Mouse (Mus musculus) Muller cell, postnatal 12 days (primary cell): Measurements from ENCODE around the gene Rplp1.

ENCODE experiments used
- DNase-seq: peaks from one replicate; pipeline ENCODE4 v3.0.0-alpha.2; 2015; ENCODE audit errors: inconsistent ontology term

The Rplp1 gene

DNA sequence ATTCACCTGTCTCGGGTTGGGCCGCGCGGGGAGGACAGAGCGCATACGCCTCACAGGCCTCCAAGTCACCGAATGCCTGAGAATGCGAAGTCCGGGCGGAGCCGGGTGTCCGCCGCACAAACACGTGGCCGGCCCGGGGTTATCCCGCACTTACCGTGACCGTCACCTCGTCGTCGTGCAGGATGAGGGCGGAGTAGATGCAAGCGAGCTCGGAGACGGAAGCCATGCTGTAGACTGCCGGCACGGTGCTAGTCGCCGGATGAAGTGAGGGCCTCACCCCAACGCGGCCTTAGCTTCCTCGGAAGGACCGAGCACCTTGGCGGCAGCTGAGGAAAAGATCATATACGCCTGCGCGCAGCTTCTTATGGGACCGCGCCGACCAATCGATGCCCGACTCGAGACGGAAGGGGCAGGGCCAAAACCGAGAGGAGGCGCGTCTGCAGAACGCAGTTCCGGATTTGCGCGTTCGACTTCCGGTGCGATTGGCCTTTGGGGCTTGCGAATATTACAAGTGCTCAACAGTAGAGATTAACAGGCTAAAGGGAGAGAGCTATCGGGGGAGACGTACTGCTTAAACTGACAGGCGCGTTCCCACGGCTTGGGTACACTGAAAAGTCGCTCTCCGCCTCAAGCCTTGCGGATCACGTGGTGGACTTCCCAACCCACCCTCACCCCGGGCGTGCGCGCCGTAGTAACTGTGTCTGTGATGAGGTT, at the start of gene Rplp1:
Rplp1 (minus strand) TSS at position 340 of the 714 bp plus-strand sequence.
- peak; percentile 91 for DNase-seq

- peak; percentile 20 for DNase-seq
Observed at GRCm38 (mm10) chr9:61963356-61963755, 49.0 kb upstream of the Rplp1 start.

GRCm38 (mm10) chr9:61961181-61961580, 46.8 kb upstream of the Rplp1 start:
- DNase-seq, result no peak

- no peak for DNase-seq
Observed at GRCm38 (mm10) chr9:61960753-61961152, 46.4 kb upstream of the Rplp1 start.

DNA sequence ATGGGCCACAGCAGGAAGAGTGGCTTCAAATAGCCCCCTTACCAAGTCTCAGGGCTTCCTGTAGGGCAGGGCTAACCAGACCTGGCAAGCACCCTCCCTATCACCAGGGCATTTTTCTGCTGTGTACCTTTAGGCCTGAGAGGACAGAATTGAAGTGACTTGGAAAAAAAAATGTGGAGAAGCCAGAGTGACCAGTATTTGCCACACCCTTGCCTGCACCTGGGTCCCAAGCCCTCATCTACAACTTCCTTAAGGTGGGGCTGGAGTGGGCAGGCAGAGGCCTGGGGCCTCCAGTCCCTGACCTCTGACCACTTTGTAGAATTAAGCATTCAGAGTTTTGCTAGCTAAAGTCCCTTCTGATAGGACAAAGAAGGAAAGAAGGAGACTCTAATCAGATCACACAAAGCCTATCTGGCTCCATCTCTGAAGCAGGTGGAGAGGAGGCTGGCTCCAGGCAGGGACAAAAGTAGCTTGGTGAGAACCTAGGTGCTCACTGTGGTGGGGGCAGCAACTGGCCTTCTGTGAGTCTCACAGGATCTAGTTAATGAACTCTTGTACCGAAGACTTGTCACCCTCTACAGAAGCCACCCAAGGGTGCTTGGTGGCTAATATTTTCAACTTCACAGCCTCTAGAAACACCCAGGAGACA, 45.7 kb upstream of the Rplp1 start:
- DNase-seq, result no peak

DNA sequence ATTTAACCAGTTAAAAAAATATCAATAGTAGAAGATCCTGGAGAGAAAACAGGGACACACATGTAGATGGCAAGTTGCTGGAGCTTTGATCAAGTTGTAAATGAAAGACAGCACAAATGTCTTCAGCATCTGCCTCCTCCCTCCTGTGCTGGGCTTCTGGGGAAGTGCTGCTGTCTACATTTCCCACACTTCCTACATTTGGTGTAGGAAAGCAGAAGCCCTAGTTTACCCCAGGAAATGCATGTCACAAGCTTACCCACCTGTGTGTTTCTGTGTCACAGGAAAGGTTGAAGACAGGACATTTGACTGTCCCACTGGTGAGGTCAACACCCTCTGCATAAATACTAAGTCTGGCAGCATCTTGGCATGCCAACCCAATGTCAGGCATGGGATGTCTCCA, 40.4 kb upstream of the Rplp1 start:
- DNase-seq, result no peak

- no peak for DNase-seq
Observed at GRCm38 (mm10) chr9:61952241-61952640, 37.9 kb upstream of the Rplp1 start.

DNA sequence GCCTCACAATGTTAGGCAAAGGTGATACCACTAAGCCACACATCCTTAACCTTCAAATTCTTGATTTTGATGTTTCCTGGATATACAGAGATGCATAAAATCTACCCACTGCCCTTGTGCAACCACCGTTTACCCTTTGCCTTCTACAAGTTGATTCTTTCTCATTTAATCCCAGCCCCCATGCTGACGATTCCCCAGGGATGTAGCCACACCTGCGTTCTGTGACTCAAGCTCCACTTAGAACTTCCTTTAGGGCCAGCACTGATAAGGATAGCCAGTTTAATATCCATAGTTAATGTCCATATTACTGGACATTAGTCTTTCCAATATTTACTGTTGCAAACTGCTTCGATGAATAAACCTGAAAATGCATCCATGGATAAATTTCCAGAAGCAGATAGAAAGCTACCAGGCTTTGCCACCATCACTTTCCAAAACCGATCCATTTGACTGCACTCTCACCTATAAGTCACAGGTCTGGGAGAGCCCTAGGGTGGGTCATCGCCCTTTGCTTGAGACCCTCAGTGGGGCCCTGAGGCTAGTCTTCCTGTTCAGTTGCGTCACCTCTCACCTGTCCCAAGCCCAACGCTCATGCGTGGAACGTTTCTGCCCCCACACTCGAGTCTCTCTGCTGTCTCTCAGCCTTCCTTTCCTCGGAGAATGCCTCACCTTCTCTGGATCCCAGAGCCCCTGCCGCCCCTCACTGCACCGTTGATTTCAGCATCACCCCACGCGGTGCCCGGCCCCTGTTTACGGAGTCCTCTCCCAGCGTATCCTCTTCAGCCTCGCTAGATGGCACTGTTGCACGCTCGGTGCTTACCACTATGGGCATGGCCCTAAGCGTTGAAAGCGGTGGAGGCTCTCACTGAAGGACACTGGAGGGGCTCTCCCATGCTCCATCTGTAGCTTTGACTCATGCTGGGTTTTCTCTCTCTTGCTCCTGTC, 33.3 kb upstream of the Rplp1 start:
- DNase-seq, result peak; percentile 75

DNA sequence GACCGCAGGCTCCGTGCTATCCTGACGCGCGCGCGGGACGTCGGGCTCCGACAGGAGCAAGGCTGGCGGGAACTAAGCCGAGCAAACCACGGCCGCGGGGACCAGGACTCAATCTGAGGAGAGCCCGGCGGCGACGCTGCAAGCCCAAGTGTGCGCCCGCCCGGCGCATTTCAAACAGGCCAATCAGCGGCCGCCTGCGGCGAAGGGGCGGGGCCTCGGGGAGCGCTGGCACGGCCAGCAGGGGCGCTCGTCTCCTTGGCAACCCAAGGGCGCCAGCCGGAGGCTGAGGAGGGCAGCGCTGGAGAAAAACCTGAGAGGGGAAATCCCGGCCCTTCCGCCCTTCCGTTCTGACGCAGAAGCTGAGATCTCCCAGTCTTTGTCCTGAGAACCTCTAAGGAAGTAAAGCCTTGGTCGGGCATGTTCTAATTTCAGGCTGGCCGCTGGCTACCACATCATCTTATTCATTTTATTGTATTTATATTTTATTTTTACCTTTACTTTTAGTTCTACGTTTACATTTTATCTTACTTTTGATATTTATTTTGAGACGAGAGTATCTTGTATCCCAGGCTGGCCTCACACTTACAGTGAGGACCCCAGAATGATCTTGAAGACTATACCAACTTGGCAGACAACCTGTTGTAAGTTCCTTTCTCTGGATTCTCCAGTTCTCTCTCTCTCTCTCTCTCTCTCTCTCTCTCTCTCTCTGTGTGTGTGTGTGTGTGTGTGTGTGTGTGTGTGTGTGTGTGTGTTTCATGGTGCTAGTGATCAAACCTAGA, 32.5 kb upstream of the Rplp1 start, which contains the start of gene Kif23:
Kif23 (minus strand) TSS at position 152 of the 779 bp plus-strand sequence.
- DNase-seq, result peak; percentile 98

DNA sequence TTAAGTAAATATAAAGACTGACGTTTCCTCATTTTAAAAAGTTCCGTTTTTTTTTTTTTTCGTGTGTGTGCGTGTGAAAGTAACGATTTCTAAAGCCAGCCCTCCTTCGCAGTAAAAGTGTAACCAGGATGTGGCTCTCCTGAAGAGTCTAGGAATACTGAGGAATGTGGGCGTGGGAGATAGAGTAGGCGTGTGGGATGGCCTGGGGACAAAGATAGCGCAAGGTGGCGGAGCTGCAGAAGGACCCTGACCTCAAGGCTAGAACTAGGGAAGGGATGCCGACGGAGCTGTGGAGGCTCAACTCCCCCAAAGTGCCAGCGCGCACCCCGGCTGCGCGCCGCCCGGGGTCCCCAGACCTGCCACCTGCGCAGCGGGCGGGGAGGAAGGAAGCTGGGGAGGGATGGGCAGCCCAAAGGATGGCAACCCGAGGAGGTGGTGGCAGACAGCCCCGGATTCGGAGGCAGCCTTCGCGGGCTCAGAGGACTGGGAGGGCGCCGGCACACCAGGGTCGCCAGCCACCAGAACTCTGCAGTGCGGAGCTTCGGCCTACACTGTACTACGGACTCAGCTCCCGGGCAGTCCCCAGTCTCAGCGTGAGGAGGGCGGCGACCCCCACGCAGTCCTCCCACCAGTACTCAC, 31.8 kb upstream of the Rplp1 start:
- DNase-seq, result peak; percentile 40

GRCm38 (mm10) chr9:61941054-61941453, 26.7 kb upstream of the Rplp1 start:
- no peak for DNase-seq

DNA sequence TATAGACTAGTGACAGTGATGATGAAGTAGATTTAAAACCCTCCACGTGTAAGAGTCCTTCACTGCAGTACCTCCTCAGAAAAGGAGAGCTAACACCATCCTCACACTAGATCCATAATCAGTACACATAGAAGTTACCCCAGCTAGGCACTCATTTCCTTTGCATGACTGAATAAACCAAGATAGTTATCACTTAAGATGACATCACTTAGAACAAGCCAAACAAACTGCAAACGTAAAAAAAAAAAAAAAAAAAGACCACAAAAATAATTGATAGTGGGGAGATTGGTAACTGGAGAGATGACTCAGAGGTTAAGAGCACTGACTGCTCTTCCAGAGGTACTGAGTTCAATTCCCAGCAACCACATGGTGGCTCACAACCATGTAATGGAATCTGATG, 19.0 kb upstream of the Rplp1 start:
- DNase-seq, result no peak

DNA sequence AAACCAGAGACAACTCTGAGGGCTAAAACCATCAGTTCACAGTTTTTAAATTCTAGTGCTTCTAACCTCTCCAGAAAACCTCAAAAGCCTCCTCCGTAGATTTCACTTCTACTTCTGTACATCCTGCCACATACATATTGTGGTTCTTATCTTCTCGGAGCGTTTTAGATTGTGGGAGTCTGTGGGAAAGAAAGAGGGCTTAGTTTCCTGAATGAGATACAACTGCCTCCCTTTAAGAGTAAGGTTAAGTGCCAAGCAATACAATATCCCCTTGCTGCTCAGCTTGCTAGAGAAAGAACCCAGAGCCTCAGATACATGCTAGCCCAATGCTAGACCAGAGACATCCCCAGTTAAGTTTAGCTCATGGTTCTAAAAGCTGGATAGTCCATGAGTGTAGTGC, 17.7 kb upstream of the Rplp1 start:
- DNase-seq, result no peak

- DNase-seq, result no peak
Observed at GRCm38 (mm10) chr9:61925086-61925660, 10.8 kb upstream of the Rplp1 start.

GRCm38 (mm10) chr9:61920331-61920730, 6.0 kb upstream of the Rplp1 start:
- DNase-seq, result no peak

DNA sequence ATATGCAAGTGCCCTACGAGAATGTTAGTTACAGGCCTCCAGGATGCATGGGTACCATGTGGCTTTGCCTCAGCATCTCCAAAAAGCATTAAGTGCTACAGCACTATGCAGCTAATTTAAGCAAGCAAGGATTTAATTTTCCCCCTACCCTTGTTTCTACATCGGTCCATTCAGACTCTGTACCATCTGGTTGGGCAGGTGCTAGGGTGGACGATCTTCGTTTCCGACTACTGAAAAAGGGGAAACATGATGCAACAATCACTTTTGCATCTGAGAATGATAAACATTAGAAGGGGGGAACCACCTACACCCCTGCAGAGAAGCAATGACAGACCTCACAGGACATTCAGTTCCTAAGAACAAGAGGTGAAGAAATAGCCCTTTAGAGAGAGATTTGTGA, 5.1 kb upstream of the Rplp1 start:
- DNase-seq, result no peak

GRCm38 (mm10) chr9:61917436-61917835, 3.1 kb upstream of the Rplp1 start:
- DNase-seq, result no peak

GRCm38 (mm10) chr9:61916986-61917385, 2.6 kb upstream of the Rplp1 start:
- no peak for DNase-seq

DNA sequence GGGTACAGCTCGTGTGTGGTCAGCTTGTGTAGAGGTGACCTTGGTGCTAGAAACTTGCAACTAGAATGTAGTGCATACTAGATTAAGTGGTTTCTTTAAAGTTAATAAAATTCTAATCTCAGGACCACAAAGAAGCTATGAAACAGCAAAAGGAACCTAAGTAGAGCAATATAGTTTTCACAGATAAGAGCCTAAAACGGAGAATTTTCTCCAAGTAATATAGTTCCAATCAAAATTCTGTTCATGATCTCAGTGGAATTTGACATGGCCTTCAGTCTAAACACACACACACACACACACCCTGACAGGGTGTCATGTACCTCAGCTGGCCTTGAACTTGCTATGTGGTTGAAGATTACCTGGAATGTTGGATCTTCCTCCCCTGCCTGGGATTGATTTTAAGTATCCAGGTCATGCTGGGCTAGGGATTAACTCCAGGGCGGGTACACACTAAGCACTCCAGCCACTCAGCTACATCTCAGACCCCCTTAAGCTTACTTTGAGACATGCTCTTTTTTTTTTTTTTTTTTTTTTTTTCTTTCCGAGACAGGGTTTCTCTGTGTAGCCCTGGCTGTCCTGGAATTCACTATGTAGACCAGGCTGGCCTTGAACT, 1.2 kb upstream of the Rplp1 start:
- no peak for DNase-seq

DNA sequence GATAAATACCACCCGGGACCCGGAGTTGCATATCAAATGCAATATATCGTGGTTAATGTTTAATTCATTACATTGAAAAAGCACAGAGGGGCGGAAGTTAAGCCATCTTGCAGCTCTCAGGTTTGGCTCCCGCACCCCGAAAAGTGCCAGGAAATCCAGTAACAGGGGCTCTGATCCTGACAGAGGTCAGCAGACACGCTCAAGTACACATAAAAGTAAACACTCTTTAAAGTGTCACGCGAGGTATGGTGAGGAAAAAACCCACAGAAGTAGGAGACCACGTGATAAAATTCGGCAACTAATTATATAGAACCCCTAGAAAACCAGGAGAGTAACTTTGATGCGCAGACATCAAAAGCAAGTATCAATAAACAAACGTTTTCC, 567 bp upstream of the Rplp1 start:
- no peak for DNase-seq
